Mouse (Mus musculus) common myeloid progenitor, adult 5-6 weeks (primary cell): ENCODE data around the gene Efl1. TPM values are rescaled to one million over a fixed set of nuclear protein-coding genes. Genes with fewer than 3 reads are reported as not detected.
A peak's percentile ranks its signal among the peaks of the same experiment; 100 is the strongest.
"Not testable (repeated sequence)": the region's sequence is repeated elsewhere in the genome, so short reads cannot be mapped to it uniquely, and the experiment has no call there.

ENCODE experiments used
- ATAC-seq: replicated peaks from 2 replicates; pipeline ENCODE4 v1.8.0; 2016; ENCODE audit warnings: low read depth, mild to moderate bottlenecking, moderate TSS enrichment, inconsistent platforms; ENCODE audit not compliant: poor library complexity, severe bottlenecking
- total RNA-seq: library from RNA; stranded (forward); fragments of 200-1000, 187-1606 nt; gene quantifications from 2 replicates; pipeline ENCODE4 v1.2.3, GENCODE M21; 2017

The Efl1 gene
- total RNA-seq, 1 experiment from 2014 or later = 28.6 TPM

DNA sequence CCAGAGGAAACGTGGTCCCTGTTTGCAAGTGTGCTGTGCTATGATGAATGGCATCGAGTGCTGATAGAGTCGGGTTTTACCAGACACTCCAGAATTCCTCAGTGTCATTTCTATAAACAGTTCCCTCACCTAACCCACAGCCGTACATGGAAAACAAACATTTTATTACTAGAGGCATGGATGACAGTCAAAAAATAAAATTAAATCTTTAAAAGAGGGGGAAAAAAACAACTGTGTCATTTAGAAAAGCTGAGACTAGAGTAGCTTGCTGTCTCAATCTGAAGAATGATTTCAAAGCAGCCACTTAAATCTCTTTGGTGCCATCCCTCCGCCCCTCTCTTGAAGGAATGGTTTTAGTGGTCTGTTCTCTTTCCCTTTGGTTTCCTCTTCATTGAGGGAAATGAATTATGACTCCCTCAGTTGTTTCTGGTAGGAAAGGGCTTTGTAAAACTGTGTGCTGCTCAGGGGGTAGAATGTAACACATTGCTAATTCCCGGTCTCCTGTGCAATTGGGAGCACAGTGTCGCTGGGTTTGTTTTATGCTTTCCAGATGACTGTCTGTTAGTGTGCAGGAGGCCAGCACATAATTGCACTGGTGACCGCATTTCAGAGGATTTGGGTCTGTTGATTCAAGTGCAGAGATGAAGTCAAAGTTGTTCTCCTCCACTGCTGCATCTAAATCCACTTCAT lies 67.6 kb downstream of the Efl1 start:
- no peak for ATAC-seq

DNA sequence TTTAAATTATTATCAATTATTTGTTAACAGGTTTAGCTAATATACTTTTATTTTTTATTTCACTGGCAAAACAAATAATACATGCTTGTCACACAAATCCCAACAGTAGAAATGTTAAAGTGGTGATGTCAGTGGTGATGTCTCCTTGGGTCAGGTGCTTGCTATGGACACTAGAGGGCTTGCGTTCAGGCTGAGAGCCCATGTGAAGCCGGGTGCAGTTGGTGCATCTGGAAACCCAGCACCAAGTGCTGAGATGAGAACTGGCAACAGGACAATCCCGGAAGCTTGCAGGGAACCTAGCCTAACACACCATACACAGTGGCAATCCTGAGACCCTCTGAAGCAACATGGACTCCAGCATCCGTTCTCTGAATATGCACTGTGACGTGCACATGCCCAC lies 70.9 kb downstream of the Efl1 start:
- peak; percentile 55 for ATAC-seq

DNA sequence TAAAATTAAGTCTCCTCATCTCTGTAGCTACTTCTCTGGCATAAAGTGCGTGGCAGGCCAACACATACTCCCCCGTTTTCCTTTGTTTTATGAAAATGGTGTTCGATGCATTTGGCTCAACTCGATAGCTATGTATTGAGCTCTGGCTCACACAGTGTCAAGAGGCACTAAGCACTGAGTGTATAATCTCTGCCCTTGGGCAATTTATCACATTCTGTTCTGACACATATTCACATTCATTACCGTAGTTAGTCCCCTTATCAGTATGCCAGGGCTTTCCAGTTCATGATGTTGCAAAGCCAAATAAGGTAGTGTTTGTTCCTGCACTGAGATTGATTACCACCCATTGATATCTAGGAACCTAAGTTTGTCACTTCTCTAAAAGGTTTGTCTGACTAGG lies 71.3 kb downstream of the Efl1 start:
- ATAC-seq = no peak

DNA sequence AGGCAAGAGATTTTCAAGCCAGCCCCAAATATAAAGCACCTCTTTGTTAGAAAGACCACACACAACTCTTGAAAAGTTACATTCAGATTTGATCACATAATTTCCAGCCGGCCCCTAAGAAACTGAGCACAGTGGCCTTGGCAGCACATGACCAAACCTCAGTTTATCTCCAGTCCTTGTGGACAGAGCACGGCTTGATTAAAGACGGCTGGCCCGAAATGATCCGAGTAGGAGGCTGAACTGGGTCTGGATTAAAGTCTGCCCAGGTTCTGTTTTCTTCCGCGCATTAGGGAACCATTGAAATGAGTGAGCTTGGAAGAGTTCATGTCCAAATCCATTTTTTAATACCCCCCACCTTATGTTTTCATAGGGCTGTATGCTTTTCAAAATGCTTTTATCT lies 72.1 kb downstream of the Efl1 start:
- ATAC-seq = no peak

DNA sequence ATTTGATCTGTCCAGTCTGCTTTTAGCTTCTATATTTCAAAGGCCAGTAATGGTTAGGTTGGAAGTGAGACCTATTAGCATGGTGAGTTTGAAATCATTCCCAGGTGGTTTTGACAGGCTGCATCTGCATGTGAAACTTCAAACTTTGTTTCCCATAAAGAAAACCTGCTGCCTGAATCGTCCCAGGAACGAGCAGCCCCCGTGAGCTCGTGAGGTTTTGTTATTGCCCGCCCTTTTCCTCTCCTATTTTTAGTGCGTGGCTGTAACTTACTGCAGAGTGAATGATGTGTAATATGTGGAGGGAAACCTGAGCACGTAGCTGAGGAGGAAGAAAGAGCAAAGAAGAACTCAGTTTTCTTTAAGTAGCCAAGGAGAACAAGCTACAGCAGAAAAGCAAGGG lies 72.5 kb downstream of the Efl1 start:
- ATAC-seq = 0 out of 2 replicates have a peak, but pooled peaks have one; percentile 15

DNA sequence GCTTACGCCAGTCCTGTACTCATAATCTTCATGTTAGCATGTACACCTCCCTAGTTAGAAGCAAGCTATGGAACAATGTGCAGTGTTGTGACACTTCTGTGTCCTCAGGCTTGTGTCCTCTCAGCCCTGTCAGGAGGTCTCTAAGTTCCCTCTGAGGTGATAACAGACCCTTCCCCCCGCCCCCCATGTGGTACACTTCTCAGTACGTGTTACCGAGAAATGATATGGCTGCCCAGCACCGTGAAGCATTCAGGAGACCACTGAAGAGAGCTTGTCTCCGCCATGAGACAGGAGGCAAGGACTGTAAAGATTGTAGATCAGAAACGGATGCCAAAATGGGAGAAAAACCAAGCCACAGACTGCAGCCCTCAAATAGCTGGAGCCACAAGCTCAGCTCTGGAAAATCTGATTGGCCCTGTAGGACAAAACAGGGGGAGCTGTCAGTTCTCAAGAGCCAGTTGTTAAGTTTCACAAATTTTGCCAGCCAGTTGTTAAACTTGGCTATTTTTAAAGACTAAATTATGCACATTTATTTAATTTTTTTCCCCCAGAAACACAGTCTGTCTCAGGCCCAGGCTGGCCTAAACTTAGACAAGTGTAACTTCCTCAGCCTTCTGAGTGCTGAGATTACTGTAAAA lies 74.2 kb downstream of the Efl1 start:
- ATAC-seq = no peak; the same call in 1 of the 2 replicates

DNA sequence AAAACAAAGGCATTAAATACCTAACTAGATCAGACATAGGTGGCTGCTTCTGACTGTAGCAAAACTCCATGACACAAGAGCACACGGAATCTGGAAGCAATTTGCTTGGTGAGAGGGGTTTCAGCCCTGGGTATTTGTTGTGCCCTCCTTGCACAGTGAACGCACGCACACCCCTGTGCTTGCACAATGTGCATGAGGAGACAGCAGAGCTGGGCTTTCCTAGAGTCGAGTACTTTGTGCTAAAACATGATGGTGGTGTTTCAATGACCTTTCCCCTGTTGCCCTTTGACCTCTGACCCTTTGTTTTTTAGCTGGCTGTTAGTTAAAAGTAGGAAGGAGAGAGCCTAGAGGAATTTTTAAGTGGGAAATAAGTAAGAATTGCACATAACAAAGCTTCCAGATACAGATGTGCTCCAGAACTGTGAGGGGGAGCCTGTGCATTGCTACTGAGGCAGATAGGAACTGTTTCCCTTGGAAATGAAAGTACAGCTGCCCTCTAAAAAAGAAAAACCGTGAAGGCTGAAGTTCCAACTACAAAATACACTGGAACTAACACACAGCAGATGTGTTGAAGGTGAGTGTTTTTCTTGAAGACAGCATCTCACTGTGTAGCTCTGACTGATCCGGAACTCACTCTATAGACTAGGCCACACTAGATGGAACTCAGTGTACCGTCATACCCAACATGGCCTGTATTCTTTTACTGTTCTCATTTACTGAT lies 74.9 kb downstream of the Efl1 start:
- ATAC-seq = no peak

DNA sequence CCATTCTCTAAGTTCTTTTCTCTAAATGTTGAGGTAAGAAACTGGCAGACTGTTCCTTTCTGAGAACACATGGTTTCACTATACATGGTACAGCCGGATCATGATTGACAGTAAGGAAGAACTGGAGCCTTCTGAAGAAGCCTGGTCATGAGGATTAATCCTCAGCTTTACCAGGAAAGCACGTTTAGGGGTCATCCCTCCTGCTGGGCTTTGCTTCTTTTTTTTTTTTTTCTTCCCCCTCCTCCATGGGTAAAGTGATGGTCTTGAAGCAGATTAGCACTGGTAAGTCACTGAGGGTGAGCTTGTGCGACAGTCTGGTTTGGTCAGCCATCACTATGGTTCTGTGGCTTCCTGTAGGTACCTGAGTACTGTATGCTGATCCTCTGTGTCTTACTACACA lies 76.1 kb downstream of the Efl1 start:
- ATAC-seq = no peak

DNA sequence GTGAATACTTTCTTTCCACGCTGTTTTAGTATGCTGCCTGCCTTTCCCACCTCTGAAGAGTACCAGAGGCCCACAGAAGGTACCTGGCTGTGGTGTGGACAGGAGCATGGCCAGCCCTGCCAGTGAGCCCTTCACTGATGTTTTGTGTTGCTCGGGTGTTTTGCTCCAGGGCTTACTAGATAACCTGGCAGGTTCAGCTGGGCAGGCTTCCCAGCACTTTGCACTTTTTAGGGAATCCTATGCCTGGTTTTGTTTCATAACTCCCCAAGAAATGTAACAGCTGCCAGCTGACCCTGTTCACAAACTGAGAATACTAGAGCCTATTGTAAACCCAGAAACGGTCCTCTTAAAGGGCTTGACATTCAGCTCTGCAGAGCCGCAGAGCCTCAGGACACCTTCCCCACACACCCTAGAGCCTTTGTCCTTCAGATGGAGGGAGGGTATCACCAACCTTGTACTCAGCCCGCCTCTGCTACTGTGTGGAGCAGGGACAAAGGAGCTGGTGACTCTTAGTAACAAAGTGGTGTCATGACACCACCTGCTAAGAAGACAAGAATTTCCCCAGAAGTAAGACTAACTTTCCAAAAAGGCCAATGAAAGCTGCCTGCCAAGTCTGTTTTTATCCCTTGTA lies 76.7 kb downstream of the Efl1 start:
- ATAC-seq = no peak

DNA sequence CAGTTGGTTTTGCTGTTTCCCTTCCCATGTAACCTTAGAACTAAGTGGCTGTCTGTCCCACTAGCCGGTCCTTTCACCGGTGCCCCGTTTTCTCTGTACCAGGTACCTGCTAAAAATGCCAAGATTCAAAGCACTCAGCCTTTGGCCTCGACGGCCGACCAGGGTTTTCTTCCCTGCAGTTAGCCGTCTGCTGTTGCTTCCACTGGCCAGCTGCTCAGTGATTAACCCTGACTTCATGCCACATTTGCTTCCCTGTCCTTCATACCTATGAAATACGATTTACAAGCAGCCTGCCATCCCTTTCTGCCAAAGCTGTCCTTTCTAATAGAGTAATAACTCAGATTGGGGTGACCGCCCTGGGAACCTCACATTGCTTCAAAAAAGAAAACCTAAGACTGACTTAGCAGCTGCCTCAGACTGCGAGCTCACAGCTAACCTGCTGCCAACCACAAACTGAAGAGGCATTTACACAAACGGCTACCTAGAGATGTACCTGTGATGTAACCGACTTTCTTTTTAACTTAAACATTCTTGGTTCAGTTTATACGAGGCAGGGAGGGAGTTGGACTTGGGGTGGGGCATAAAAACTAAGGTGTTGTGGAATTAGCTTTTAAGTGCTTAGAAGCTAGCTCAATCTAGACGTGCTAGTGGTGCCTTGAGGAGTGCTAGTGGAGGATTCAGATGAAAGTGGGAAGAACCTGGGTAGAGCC lies 77.5 kb downstream of the Efl1 start:
- ATAC-seq = no peak

DNA sequence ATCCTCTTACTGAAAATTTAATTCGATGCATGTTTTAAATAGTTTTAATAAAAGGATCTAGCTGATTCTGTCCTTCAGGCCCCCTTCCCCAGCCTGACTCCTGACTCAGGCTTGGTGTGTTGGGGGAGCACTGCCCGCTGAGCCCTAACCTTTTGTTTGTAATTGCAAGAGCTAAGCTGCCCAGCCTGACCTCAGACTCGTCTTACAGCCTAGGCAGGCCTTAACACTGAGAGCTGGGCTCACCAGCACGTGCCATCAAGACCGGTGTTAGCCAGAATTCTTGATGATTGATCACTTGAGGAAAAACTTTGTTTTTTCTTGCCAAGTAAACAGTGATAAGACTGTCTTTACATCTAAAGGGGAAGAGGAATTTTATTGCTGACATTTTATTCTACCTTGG lies 78.7 kb downstream of the Efl1 start:
- ATAC-seq = no peak

DNA sequence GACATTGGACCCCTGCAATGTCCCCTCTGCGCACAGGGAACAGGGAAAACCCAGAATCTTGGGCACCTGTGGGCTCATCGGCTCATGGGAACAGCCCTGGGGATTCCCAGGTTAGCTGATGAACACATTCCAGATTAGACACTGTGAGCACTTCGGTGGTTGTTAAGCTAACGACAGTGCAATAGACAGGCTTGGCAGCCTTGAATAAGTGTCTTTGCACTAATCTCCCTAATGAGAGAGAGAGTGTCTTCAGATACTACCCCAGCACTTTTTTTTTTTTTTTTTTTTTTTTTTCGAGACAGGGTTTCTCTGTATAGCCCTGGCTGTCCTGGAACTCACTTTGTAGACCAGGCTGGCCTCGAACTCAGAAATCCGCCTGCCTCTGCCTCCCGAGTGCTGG lies 80.6 kb downstream of the Efl1 start:
- not testable (repeated sequence) for ATAC-seq

DNA sequence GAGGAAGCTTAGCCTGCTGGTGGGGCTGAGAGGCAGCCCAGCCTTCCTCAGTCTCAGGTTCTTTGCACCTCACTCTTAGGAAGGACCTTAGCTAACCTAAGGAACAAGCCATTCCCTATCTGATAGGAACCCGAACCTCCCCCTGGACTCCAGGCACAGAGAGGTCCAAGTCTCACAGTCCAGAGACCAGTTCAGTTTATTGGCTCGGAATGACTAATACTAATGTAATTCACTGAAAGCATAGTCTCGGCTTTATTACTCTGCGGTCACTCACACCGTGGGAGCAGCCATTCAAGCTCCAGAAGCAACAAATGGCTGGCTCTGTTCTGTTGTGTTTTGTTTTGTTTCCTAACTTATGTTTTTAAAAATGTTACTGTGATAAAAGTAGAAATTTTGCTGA lies 84.7 kb downstream of the Efl1 start:
- ATAC-seq = no peak

DNA sequence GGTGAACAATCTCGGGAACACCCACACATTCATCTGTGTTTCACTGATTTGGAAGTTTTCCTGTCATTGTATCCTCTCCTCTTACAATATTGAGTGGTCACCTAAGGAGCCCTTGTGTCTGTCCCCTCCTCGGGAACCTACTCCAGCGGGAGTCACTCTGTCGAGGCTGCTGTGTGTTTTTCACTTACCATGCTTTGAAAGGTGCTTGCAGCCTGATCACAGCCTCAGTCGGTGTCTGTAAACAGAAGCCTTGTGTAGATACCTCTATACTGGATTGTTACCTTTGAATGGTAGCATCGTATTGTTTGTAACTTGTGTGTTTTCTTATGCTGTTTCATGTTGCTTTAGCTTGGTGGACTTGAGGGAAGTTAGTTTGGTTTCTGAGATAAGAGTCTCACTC lies 85.6 kb downstream of the Efl1 start:
- no peak for ATAC-seq

DNA sequence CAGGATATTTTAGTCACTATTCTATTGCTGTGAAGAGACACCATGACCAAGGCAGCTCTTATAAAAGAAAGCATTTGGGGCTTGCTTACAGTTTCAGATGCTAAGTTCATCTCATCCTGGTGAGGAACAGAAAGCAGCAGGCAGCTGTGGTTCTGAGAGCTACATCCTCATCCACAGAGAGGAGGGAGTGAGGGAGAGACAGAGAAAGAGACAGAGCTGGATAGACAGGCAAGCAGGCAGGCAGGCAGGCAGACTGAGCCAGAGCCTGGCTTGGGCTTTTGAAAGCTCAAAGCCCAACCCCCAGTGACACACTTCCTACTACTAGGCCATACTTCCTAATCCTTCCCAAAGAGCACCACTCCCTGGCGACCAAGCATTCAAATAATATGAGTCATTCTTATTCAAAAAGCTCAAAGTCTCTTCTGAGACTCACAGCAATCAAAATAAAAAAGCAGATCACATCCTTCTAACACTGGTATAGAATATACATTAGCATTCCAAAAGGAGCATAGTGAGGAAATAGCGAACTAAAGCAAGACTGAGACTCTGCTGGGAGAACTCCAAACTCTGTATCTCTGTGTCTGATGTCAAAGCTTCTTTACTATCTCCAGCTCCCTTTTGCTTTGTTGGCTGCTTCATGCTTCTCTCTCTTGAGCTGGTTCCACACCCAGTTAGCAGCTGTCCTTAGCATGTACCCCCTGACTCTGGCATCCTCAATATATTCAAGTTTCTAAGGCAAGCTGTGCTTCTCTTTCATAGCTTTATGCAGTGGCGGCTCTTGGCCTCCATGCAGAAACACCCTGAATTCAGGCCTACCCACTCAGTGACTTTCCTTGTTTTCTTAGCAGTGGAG lies 86.6 kb downstream of the Efl1 start:
- 0 out of 2 replicates have a peak, but pooled peaks have one; percentile 18 for ATAC-seq

DNA sequence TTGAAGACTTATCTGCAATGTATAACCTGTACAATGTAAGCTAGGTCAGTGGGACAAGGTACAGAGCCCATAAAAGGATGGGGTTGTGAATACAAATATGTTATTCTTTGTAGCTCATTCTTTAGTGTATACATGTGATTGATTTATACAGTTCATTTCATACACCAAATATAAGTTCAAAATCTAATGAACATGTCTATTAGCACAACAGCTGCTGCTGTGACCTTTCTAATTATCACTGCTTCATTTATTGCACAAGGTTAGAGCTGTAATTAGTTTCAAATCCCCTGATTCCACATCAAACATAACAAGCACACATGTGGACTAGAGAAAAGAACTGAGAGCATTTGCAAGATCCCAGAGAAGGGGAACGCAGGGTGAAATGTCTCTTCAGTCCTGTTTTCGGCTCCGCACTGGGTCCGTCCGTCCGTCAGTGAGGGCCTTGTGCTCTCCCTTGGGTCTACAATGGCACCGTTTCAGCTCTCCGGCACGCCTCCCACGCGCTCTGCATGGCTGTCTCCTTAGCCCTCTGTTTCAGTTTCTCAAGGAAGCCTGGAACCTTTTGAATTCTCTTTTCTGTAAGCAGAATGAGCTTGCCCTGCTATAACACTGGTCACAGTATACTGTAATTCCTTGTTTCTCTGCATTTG lies 94.8 kb downstream of the Efl1 start:
- no peak for ATAC-seq

DNA sequence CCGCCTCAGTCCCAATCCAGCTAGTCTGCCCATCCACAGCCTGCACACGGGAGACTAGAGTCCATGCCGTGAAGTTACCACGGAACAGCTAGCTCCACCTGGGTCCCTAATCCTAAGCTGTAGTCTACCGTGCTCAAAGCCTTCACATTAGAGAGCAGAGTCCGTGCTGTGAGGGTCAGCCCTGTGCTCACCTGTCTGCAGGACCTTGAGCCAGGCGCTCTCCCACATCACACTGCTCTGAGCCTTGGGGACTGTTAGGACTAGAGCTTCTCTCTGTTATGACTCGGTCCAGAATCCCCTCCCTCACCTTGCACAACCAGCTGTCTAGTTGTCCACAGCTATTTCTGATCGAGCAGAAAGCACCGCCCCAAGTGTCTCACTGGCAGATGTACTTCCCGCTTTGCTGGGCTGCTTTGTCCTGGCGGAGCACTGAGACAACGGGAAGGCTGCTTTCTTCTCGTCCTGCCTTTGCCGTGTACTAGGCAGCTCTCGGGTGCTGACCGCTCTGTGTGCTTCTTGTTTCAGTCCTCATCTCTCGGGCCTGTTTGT lies 95.8 kb downstream of the Efl1 start:
- no peak for ATAC-seq

DNA sequence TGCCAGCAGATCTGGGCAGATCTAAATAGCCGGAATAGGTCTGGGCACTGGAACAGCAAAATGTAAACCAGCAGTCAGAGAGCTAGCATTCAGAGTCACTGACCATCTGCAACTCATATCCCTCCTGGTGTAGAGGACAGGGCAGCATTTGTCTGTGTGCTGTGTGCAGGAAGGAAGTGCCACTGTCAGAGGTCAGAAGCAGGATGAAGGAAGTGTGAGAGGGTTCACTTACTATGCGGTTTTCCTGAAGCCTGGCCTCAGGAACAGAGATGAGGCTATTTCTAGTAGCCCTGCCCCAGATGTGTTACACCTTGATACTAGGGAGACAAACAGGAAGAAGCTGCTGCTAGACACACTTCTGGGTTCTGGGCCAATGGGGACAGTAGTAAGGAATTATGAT lies 100.4 kb downstream of the Efl1 start:
- peak; percentile 78 for ATAC-seq

DNA sequence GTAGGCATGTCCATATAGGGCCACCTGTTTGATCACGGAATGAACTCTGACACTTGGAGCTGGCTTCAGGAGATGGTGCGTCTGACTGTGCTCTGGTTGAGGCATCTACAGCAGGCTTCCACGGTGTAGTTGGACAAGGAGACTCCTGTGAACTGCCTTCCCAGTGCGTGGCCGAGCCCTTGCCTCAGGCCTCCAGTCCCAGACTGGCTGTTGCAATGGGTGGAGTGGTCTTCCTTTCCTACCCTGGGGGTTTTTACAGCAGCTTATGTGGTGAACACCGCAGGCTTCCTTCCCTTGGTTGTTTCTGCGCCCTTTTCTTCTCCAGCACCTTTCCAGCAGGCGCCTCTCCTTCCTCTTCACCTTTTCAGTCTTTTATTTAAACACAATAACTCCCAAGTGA lies 100.8 kb downstream of the Efl1 start:
- ATAC-seq = peak; percentile 48
